Mouse (Mus musculus): ENCODE results near the gene Slc9a5.
A peak's percentile ranks its signal among the peaks of the same experiment; 100 is the strongest.

DNA sequence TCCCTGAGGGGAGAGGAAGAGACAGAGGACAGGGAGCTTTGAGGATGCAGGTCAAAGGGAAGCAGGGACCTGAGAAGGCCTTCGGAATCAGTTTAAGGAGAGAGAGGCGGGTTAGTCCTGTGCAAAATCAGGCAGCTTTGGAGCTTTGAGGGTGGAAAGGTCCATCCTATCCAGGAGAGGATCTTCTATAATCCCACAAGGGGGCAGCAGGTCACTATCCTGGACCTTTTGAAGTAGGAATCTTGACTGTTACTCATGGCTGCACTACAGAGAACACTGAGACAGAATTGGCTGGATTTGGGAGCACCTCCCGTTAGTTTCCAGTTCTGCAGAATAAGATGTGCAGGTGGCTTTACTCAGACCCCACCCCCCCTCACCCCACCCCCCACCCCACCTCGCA lies 11.0 kb downstream of the Slc9a5 start:
- 0 out of 2 replicates have a peak, but pooled peaks have one; percentile 18 for TF ChIP-seq CTCF (IDR thresholded peaks at IDR 0.05; ENCODE audit: low read depth, low read length)
- no peak for TF ChIP-seq POLR2A (IDR thresholded peaks at IDR 0.05; ENCODE audit: borderline replicate concordance, low read depth, low read length)
